Mouse (Mus musculus) E14TG2a.4 (cell line): ENCODE data around the gene Nptxr.

Experiments used
- CTCF ChIP-seq: conservative IDR thresholded peaks from 2 replicates; pipeline ENCODE4 v1.5.1; 2014; ENCODE audit warnings: low read length
- POU5F1 ChIP-seq: IDR thresholded peaks from 2 replicates; pipeline ENCODE4 v1.6.1; 2014; ENCODE audit warnings: low read length, borderline replicate concordance

- TF ChIP-seq CTCF: peak; percentile 91
- no peak for TF ChIP-seq POU5F1
Observed at GRCm38 (mm10) chr15:79825146-79825825, 20.7 kb upstream of the Nptxr start.
